Mouse (Mus musculus) limb, embryonic 15.5 days (tissue): Measurements from ENCODE around the gene Psip1. TPM values are rescaled to one million over a fixed set of nuclear protein-coding genes. Genes with fewer than 3 reads are reported as not detected.
A peak's percentile ranks its signal among the peaks of the same experiment; 100 is the strongest.
"Not testable (repeated sequence)": the region's sequence is repeated elsewhere in the genome, so short reads cannot be mapped to it uniquely, and the experiment has no call there.

Experiments used
- ATAC-seq: fragments of 200-750 bp; cut with Nextera tagmentation; 2 replicates; pipeline ENCODE4 v1.8.0; 2017; ENCODE audit warnings: low read depth, moderate TSS enrichment; ENCODE audit not compliant: insufficient number of reproducible peaks, low FRiP score, low TSS enrichment
- H3K27ac ChIP-seq: fragments of 300-500 bp; sonication (generic); 2 replicates; pipeline ENCODE4 v1.5.1; 2015; ENCODE audit warnings: moderate library complexity, mild to moderate bottlenecking, inconsistent platforms
- H3K27me3 ChIP-seq: fragments of 300-500 bp; sonication (generic); 2 replicates; pipeline ENCODE4 v1.6.1; 2015; ENCODE audit warnings: inconsistent platforms
- H3K36me3 ChIP-seq: fragments of 300-500 bp; sonication (generic); 2 replicates; pipeline ENCODE4 v1.6.1; 2015; ENCODE audit warnings: inconsistent platforms
- H3K4me1 ChIP-seq: fragments of 300-500 bp; sonication (generic); 2 replicates; pipeline ENCODE4 v1.6.1; 2015; ENCODE audit warnings: inconsistent platforms
- H3K4me2 ChIP-seq: fragments of 300-500 bp; sonication (generic); 2 replicates; pipeline ENCODE4 v1.6.1; 2015; ENCODE audit warnings: mild to moderate bottlenecking, inconsistent platforms
- H3K4me3 ChIP-seq: fragments of 300-500 bp; sonication (generic); 2 replicates; pipeline ENCODE4 v1.5.1; 2015; ENCODE audit warnings: mild to moderate bottlenecking, inconsistent platforms
- H3K9ac ChIP-seq: fragments of 300-500 bp; sonication (generic); 2 replicates; pipeline ENCODE4 v1.6.1; 2015; ENCODE audit warnings: inconsistent platforms
- H3K9me3 ChIP-seq: fragments of 300-500 bp; sonication (generic); 2 replicates; pipeline ENCODE4 v1.6.1; 2016; ENCODE audit warnings: inconsistent platforms
- WGBS: fragments of 180-500 bp; shearing (Covaris S2); methylation state at CpG from one replicate; pipeline ENCODE4 v1.1.7; 2015; 5-methylcytosine and 5-hydroxymethylcytosine counted together
- polyA plus RNA-seq: library from polyadenylated mRNA; unstranded; fragments of >200 nt; fragmentation: Nextera tagmentation; extraction: Ambion mirVana; gene quantifications from 2 replicates; pipeline ENCODE4 v1.2.1, GENCODE M21; 2015

Gene Psip1
- polyA plus RNA-seq, 1 experiment from 2014 or later: 96.7 TPM

GRCm38 (mm10) chr4:83520308-83520707 is 34.0 kb upstream of the Psip1 start:
- no peak overlapping the region for H3K9ac ChIP-seq
- H3K27ac ChIP-seq: no peak overlapping the region
- H3K36me3 ChIP-seq: no peaks in the 10 kb centered on the region
- no peak for ATAC-seq
- H3K27me3 ChIP-seq: no peaks in the 10 kb centered on the region
- H3K4me1 ChIP-seq: peaks cover 4% of the 10 kb centered on the region; the same call in 1 of the 2 replicates
- H3K9me3 ChIP-seq: no peaks in the 10 kb centered on the region
- H3K4me2 ChIP-seq: no peak overlapping the region
- H3K4me3 ChIP-seq: no peak overlapping the region
- 88% methylated on average over 4 of the region's 4 CpGs for WGBS

- no peak overlapping the region for H3K27ac ChIP-seq
- ATAC-seq: no peak
- H3K4me1 ChIP-seq: peaks cover 4% of the 10 kb centered on the region; the same call in 1 of the 2 replicates
Observed at GRCm38 (mm10) chr4:83519807-83520206, 33.5 kb upstream of the Psip1 start.

DNA sequence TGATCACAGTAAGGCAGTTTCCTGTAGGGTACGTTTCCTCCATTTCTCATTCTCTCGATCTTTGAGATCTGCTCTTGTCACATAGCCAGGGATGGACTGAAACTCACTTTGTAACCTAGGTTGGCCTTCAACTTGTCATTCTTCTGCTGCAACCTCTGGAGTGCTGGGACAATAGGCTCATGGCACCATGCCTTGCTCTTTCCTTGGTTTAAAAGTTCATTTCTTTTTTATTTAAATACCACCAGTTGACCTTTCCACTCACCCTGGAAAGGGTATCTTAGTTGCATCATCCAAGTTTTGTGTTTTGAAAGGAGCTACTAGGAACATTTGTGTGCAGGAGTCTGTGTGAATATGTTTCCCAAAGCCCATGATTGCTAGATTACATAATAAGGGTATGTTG is 32.9 kb upstream of the Psip1 start:
- Histone ChIP-seq H3K4me1 (no peaks in the 10 kb centered on the region), H3K36me3 (no peaks in the 10 kb centered on the region), H3K27ac (no peak overlapping the region), H3K9ac (no peak overlapping the region), H3K27me3 (no peaks in the 10 kb centered on the region), H3K4me3 (no peak overlapping the region), H3K9me3 (no peaks in the 10 kb centered on the region), H3K4me2 (no peak overlapping the region)
- WGBS: 95% methylated on average over 2 of the region's 2 CpGs
- ATAC-seq: no peak

More at GRCm38 (mm10) chr4:83519807-83520206, 33.5 kb upstream of the Psip1 start:
- H3K27me3 ChIP-seq: no peaks in the 10 kb centered on the region
- no peak overlapping the region for H3K4me3 ChIP-seq
- no peaks in the 10 kb centered on the region for H3K36me3 ChIP-seq
- H3K9me3 ChIP-seq: no peaks in the 10 kb centered on the region
- H3K4me2 ChIP-seq: no peak overlapping the region
- no peak overlapping the region for H3K9ac ChIP-seq

DNA sequence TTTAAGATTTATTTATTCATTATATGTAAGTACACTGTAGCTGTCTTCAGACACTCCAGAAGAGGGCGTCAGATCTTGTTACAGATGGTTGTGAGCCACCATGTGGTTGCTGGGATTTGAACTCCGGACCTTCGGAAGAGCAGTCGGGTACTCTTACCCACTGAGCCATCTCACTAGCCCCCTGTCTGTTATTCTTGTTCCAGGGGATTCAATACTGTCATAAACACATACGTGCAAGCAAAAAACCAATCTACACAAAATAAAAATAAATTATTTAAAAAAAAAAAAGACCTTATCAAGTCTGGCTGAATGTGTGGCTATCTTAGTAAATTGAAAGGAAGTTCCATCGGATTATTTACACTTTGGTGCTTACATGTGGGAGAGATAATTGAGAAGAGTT is 29.9 kb upstream of the Psip1 start:
- not testable (repeated sequence) for H3K4me1 ChIP-seq, ATAC-seq, H3K4me2 ChIP-seq, H3K4me3 ChIP-seq, H3K9ac ChIP-seq, H3K36me3 ChIP-seq, H3K27me3 ChIP-seq, H3K27ac ChIP-seq, H3K9me3 ChIP-seq
- 94% methylated on average over 5 of the region's 6 CpGs for whole genome bisulfite sequencing

DNA sequence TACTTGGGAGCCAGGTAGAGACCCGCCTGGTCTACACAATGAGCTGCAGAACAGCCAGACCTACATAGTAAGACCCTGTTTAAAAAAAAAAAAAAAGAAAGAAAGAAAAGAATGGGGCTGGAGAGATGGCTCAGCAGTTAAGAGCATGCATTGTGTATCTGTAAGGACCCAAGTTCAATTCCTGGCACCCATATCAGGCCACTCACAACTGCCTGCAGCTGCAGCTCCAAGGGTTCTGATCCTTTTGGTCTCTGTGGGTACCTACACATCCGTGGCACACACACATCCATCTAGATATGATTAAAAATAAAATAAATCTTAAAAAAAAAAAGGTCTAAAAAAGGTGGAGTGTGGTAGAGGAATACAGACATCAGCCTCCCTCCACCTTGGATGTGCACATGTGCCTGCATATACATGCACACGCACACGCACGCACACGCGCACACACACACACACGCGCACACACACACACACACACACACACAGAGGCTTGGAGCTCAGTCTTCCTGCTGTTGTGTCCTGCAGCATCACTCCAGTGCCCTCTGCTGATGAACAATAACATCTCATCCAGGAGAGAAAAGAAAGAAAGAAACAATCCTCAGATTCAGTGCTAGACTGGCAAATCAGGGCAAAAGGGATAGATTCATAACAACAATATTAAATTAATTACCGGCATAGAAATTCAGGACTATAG is 28.9 kb upstream of the Psip1 start:
- no peaks in the 10 kb centered on the region for H3K9me3 ChIP-seq
- 90% methylated on average over 10 of the region's 10 CpGs for WGBS
- no peaks in the 10 kb centered on the region for H3K36me3 ChIP-seq
- no peak overlapping the region for H3K4me3 ChIP-seq
- H3K4me1 ChIP-seq: no peaks in the 10 kb centered on the region; the same call in 1 of the 2 replicates
- no peak for ATAC-seq
- H3K9ac ChIP-seq: no peak overlapping the region
- no peak overlapping the region for H3K27ac ChIP-seq
- H3K4me2 ChIP-seq: no peak overlapping the region
- no peaks in the 10 kb centered on the region for H3K27me3 ChIP-seq

- H3K4me2 ChIP-seq: no peak overlapping the region
- ATAC-seq: no peak
- H3K36me3 ChIP-seq: no peaks in the 10 kb centered on the region
- H3K9me3 ChIP-seq: no peaks in the 10 kb centered on the region
- H3K9ac ChIP-seq: no peak overlapping the region
- WGBS: 81% methylated on average over 1 of the region's 1 CpGs
- H3K4me1 ChIP-seq: no peaks in the 10 kb centered on the region; the same call in 1 of the 2 replicates
- no peak overlapping the region for H3K27ac ChIP-seq
- no peaks in the 10 kb centered on the region for H3K27me3 ChIP-seq
- H3K4me3 ChIP-seq: no peak overlapping the region
Observed at GRCm38 (mm10) chr4:83514183-83514582, 27.9 kb upstream of the Psip1 start.

DNA sequence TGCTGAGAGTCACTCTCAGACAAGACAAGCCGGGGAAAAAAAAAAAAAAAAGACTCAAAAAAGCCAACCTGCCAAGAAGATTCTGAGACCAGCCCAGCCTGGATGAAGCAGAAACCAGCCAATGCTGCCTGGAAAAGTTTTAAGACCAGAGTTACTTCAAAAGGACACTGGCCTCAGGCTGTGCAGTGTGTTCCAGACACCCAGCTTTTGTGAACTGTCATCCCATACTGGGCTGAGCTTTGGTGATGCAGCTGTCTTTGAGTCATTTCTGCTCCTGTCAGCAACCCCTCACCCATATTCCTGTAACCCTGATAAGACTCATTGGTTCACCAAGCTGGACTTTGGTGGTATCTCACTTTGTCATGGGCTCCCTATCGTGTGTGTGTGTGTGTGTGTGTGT is 26.4 kb upstream of the Psip1 start:
- H3K27ac ChIP-seq: no peak overlapping the region
- no peak overlapping the region for H3K4me3 ChIP-seq
- H3K4me2 ChIP-seq: no peak overlapping the region
- H3K4me1 ChIP-seq: no peaks in the 10 kb centered on the region; the same call in 1 of the 2 replicates
- no peaks in the 10 kb centered on the region for H3K27me3 ChIP-seq
- WGBS: 64% methylated on average over 2 of the region's 2 CpGs
- H3K9me3 ChIP-seq: no peaks in the 10 kb centered on the region
- H3K36me3 ChIP-seq: no peaks in the 10 kb centered on the region
- no peak for ATAC-seq
- no peak overlapping the region for H3K9ac ChIP-seq

GRCm38 (mm10) chr4:83512217-83512616 is 26.0 kb upstream of the Psip1 start:
- Histone ChIP-seq H3K27me3 (no peaks in the 10 kb centered on the region), H3K4me2 (no peak overlapping the region), H3K4me1 (no peaks in the 10 kb centered on the region; the same call in 1 of the 2 replicates), H3K27ac (no peak overlapping the region), H3K9ac (no peak overlapping the region), H3K36me3 (no peaks in the 10 kb centered on the region), H3K4me3 (no peak overlapping the region), H3K9me3 (no peaks in the 10 kb centered on the region)
- WGBS: 87% methylated on average over 3 of the region's 3 CpGs
- ATAC-seq: no peak

DNA sequence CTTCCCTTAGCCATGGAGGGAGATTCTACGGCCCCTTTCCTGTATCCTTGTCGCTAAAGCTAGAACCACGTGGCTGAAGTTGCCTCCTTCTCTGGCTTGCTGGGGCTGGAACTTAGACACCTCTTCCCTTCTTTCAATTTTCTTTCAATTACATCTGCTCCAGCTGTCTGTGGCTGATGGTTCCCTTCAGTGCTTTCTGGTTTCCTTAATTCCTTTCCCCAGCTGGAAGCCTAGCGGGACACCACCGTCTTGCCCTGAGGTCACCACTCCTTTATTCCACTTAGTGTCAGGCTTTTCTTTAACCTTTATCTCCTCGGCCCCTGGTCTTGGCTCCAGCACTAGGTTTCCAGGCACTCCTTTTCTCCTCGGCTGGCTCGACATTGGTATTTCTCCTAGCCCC is 24.8 kb upstream of the Psip1 start:
- ATAC-seq: no peak
- Histone ChIP-seq H3K9ac (no peak overlapping the region), H3K4me2 (no peak overlapping the region), H3K4me1 (no peaks in the 10 kb centered on the region; the same call in 1 of the 2 replicates), H3K27ac (no peak overlapping the region), H3K4me3 (no peak overlapping the region), H3K36me3 (no peaks in the 10 kb centered on the region), H3K27me3 (no peaks in the 10 kb centered on the region), H3K9me3 (no peaks in the 10 kb centered on the region)
- 62% methylated on average over 8 of the region's 8 CpGs for WGBS

- no peak overlapping the region for H3K27ac ChIP-seq
Observed at GRCm38 (mm10) chr4:83509600-83509999, 23.3 kb upstream of the Psip1 start.

DNA sequence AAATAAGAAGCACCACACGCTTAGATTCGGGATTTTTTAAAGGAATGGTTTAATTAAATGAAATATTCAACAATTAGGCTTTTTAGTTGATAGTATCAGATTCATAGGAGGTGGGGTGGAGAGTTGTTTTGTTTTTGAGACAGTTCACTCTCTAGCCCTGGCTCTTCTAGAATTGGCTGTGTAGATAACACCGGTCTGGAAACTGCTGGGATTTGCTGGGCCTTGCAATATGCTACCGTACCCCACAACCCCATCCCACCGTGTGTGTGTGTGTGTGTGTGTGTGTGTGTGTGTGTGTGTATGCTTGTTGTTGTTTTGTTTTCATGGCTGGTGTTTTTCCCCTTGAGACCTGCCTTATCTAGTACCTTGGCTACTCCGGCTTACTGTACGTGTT is 14.8 kb upstream of the Psip1 start:
- Histone ChIP-seq H3K9me3 (no peaks in the 10 kb centered on the region), H3K36me3 (no peaks in the 10 kb centered on the region), H3K9ac (no peak overlapping the region), H3K4me3 (peak overlapping the region; percentile 30; the same call in 1 of the 2 replicates), H3K4me1 (no peaks in the 10 kb centered on the region), H3K27me3 (no peaks in the 10 kb centered on the region), H3K27ac (no peak overlapping the region), H3K4me2 (peak overlapping the region; percentile 45)
- no peak for ATAC-seq
- 46% methylated on average over 7 of the region's 7 CpGs for WGBS

More at GRCm38 (mm10) chr4:83509600-83509999, 23.3 kb upstream of the Psip1 start:
- Histone ChIP-seq H3K4me3 (no peak overlapping the region), H3K9ac (no peak overlapping the region), H3K36me3 (no peaks in the 10 kb centered on the region), H3K27me3 (no peaks in the 10 kb centered on the region), H3K4me1 (no peaks in the 10 kb centered on the region; the same call in 1 of the 2 replicates), H3K9me3 (no peaks in the 10 kb centered on the region), H3K4me2 (no peak overlapping the region)
- 43% methylated on average over 2 of the region's 2 CpGs for WGBS
- no peak for ATAC-seq

DNA sequence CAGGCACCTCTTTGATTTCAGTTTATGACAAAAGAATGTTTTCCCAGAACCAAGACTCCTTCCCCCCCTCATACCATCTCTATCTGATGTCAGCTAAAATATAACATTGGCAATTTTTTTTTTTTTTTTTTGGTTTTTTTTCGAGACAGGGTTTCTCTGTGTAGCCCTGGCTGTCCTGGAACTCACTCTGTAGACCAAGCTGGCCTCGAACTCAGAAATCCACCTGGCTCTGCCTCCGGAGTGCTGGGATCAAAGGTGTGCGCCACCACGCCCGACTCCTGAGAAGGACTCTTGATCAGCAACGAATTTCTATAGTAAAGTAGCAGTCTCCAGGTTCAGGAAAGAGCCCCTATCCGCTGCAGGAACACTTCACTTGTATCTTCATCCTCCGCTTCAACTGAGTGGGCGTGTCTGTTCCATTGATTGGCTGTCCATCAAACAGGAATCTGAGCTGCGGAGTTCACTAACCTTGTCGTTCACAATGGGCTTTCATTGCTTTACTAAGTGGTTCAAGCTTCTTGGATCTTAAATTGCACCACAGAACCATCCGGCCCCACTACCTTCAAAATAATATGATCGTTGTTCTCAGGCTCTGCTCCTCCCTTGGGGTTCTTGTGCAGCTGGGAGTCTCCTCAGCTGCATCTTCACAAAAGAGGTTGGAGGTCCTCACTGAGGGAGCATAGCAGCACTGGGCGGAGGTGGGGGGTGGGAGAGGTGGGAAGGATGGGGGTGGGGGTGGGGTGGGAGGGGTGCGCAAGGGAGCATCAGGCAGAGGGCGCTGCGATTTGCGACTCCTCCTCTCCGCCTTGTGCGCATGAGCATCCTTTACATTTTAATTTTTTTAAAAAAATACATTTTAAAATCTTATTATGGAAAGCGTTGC is 14.1 kb upstream of the Psip1 start:
- Histone ChIP-seq H3K9ac (no peak overlapping the region), H3K4me1 (no peaks in the 10 kb centered on the region), H3K27me3 (no peaks in the 10 kb centered on the region), H3K36me3 (no peaks in the 10 kb centered on the region), H3K4me3 (peak overlapping the region; percentile 30), H3K4me2 (peak overlapping the region; percentile 45), H3K9me3 (no peaks in the 10 kb centered on the region), H3K27ac (no peak overlapping the region)
- ATAC-seq: no peak
- 11% methylated on average over 22 of the region's 22 CpGs for WGBS
